Mouse (Mus musculus) thymus, postnatal 14 days (tissue): ENCODE results near the gene Vmn1r70.

Experiments
- DNase-seq: peaks from one replicate; pipeline ENCODE4 v3.0.0; 2021

The Vmn1r70 gene

GRCm38 (mm10) chr7:10631232-10631631, at the start of gene Vmn1r70:
Gene Vmn1r70, plus strand, starts transcription at chr7:10631532.
- no peak for DNase-seq

- DNase-seq: no peak
These were observed 17.8 kb upstream of the Vmn1r70 start, which contains the start of gene Vmn1r69 for GRCm38 (mm10) chr7:10613559-10613958. Gene Vmn1r69, minus strand, starts transcription at chr7:10613659.
